Mouse (Mus musculus) left cerebral cortex, postnatal 25 days (tissue): ENCODE measurements around the gene Bod1l. TPM values are rescaled to one million over a fixed set of nuclear protein-coding genes. Genes with fewer than 3 reads are reported as not detected.

Experiments used
- DNase-seq, 2 experiments: peaks; one replicate each; pipeline ENCODE4 v3.0.0; 2022; ENCODE audit warnings: low spot score in 2 of 2, mixed read lengths in 1 of 2
- intact Hi-C: fragments of 180-260 bp; cut with DNase I; formaldehyde crosslinking; loops from one replicate; pipeline ENCODE4 v1.15.1; 2025
- total RNA-seq, 2 experiments: library from RNA; stranded (reverse); gene quantifications; 2 replicates each; pipeline ENCODE4 v1.2.3; 2021

The Bod1l gene
- total RNA-seq, 2 experiments from 2014 or later, result 37.5 to 40.0 TPM

DNA sequence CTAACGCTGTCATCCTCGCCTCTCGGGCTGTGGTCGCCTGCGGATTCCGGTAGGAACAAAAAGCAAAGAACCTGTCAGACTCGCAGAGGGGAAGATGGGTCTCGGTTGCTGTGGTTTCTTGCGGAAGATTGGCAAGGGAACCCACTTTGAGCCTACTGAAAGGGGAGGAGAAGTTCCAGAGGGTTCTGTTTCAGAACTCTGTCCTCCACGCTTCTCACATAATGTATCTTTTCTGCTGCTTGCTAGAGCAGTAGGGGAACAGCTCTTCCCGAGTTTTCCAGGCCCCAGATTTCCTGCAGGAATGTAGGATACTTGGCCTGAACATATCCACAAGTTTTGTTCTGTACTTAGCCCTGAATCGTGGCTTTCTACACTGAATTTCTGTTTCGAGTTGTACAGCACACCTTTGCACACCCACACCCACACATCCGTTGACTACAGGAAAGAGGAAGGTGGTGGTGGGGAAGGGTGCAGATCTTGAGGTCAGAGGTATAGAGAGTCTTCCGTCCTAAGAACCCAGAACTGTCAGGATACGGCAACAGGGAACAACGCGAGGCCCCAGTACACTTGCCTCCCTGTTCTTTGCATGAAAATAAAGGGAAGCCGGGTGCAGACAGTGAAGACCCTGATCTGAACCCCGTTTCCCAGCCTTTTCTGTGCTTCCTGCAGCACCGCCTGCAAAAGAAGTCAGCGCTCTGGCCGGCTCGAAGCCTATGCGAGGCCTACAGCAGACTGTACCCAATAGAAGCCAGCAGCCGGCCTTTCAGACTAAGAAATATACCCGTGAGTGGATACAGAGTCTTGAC is 81.8 kb downstream of the Bod1l start:
- intact Hi-C loops, result loop anchor here (2.0 kb wide), 1 partner anchor 54 kb away; the partner anchor contains the start of gene Rab28
- no peak for DNase-seq

DNA sequence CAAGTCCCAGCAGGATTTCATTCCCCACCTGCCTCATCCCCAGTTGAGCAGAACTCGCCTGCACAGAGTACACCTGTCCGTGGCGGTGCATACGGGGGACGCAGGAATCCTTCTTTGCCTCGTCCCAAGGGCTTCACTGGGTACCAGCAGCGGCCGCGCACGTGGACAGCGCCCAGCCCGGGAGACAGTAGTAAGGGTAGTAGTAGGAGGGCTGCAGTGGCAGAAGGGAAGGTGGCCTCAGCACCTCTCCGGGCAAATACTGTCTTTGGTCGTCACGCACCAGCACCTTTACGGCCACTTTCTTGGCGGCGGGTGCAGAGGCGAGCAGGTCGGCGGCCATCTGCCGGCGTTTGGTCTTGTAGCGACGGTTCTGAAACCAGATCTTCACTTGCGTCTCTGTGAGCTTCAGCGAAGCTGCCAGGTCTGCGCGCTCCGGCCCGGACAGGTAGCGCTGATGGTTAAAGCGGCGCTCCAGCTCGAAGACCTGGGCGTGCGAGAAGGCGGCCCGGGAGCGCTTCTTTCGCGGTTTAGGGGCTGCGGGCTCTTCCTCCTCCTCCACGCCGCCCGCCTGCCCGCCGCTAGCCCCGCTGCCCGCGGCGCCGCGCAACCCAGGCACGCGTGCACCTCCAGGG is 82.5 kb downstream of the Bod1l start:
- intact Hi-C loops, result loop anchor here (2.0 kb wide), 1 partner anchor 53 kb away; the partner anchor contains the start of gene Rab28

DNA sequence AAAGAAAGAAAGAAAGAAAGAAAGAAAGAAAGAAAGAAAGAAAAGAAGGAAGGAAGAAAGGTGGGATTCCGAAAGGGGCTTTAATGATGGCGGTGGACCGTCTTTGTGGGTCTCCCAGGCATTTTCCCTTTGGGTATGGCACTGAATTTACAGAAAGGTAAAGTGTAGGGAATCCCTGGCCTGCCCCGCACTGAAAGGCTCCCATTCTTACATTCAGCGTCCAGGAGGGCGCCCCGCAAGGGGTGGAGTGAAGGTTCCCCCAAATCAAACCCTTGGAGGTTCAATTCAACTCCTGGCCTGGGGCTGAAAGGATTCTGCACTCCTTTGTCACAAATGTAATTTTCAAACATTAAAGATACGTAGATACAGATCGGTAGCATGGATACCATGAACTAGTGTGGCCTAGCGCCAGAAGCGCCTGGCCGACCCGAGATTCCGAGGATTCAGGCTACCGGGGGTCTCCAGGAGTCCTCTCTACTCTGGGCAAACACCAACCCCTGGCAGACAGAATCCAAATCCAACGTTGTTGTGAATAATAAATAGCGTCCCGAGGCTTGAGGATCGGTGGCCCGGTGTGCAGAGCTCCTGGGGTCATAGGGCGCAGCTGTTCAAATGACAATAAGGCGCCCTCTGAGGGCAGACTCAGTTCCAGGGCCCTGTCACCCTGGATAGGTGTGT is 83.1 kb downstream of the Bod1l start:
- no peak for DNase-seq
- intact Hi-C loops, result no loop called here

More for the DNA sequence above, 82.5 kb downstream of the Bod1l start:
- DNase-seq, result no peak

DNA sequence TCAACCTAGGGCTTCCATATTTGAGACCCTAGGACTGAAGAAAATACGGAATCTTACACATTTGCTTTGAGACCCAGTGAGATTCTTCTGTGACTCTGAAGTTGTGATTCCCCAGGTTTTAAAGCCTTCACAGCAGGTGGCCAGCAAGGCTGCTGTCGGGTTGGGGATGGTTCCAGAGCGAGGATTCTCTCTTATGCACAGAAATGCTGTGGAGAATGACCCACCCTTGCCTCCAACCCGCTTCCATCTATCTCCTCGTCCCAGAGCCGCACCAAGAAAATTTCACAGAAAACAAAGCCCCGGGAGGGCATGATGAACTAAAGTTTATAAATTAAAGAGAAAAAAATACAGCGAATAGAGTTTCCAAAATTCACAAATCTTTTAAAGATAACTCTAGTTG is 84.0 kb downstream of the Bod1l start:
- DNase-seq, result no peak
- intact Hi-C loops, result no loop called here

DNA sequence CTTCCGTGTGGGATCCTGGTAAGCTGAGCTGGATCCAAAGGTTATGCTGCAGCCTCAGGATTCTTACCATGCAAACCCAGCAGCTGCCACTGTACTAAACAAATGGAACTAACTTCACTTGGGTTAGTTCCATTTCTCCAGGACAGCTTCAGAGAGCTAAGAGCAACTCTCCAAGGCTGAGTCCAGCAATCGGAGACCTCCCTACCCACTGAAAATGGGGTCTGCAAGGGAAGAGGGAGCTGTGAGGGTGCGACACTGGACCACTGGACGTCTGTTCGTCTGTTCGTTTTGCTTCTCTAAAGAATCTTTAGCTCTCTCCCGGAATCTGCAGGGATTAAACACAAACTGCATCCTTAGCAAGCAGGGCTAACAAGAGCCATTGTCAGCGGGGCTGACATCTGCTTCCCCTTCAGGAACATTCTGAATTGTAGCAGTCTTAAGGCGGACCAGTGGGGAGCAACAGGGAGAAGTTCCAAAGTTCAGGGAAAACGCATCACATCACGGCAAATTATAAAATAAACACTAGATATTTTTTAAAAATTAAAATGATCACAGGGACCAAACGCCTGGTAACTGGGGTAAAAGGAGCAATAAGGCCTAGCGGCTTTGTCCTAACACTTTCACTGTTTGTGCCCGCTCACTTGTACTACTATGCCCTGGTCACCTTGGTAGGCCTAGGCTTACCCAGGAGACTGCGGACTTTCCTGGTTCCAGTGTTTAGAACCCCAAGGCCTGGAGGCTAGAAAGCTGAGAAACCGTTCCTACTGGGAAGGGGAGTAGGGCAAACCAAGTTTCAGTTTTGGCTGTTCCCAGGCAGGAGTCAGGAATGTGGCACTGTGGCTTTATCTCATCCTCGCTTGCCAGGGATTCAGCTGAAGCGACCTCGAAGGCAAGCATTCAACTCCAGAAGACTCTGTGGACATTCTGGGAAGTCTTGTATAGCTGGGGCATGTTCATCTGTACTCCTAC is 85.2 kb downstream of the Bod1l start:
- DNase-seq, result no peak
- intact Hi-C loops, result no loop called here

DNA sequence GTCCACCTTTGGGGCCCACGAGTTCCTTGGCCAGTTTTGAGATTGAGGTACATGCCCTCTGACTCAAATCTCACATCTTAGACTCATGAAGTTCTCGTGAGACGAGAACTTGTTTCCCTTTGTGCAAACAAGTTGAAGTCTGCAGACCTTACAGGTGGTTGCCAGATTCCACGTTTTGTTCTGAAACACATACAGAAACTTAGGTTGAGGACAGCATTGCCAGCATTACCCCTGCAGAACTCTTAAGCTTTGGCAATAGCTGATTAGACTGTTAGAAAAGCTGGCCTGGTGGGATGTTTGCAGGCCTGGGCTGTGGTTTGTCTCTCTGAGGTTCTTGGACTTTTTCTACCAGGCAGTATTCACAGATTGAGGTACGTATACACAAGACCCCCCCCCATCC is 86.8 kb downstream of the Bod1l start:
- no peak for DNase-seq
- intact Hi-C loops, result no loop called here

DNA sequence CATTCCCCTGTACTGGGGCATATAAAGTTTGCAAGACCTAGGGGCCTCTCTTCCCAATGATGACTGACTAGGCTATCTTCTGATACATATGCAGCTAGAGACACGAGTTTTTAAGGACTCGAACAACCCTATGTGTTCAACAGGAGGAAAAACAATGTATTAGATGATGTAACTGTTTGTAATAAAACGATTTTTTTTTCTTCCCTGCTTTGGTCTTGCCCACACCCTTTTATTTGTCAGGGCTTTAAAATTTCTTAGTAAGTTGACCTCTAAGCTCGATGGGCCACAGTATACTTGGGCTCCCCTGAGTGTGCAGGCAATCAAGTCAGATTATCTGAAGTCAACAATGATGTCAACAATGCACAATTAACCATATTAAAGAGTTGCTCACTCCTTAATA is 87.7 kb downstream of the Bod1l start:
- DNase-seq, result no peak
- intact Hi-C loops, result no loop called here

DNA sequence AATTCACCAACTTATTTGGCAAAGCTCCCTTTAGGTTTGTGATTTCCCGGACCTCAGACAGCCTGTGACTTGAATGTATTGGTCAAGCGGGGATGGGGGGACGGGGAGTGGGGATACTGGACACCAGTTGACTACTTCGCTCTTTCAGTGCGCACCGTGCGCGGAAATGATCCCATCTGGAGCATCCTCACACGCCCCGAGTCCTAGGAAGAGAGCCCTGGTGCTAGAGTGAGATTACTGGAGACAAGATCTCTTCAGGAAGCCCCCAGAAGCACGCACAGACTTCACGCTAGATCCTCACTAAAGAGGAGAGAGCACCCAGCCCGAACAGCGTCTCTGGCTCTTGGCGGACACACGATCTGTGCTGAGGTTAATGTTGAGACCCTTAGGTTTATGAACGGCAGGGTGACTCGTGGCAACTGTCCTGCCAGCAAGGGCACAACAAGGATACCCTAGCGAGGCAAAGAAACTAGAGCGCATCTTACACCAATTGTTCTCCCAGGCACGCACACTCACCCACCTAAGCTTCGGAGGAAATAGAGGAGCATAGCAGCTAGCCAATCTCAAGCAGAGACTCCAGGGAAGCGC is 88.6 kb downstream of the Bod1l start:
- intact Hi-C loops, result no loop called here
- DNase-seq, result no peak

DNA sequence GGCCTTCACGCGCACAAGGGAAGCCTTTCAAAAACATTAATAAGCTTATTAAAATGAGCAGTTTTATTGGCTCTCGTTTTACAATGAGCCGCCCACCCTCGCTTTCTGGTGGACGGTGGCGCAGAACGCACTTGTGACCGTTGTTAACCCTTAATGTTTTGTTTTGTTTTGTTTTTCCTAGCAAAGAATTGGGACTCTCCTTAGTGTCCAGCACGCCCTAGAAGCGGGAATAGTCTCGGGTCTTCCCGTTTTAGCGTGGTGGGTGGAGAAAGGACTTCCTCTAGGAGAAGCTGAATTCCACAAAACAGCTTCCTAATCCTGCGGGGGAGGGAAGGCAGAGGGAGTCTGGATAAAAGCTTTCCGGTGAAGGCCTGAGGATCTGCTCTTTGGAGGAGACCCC is 89.3 kb downstream of the Bod1l start:
- intact Hi-C loops, result no loop called here

DNA sequence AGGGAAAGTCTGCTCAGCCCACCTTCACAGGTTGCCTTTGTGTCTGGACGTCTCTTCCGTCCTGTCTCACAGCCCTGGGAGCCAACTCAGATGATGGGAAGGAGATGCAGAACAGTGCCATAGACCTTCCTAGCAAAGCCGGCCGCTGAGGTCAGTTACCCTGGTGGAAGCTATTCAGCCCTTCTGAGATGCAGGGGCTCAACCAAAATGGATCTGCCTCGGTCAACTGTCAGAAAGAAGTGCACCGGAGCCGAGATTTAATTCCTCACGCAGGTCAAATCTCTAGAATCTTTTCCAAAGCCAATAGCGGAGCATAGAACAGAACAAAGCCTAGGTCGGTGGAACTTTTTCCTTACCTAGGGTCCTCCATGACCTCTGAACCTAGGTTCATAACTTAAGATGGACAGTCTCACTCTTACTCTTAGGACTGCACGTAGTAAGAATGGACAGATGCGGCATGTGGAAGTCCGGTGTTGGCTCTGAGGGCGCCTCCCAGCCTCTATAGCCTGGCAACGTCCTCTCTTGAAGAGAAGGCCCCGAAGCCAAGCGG is 89.8 kb downstream of the Bod1l start:
- DNase-seq, result no peak
- intact Hi-C loops, result no loop called here

More for the DNA sequence above, 89.3 kb downstream of the Bod1l start:
- DNase-seq, result no peak

DNA sequence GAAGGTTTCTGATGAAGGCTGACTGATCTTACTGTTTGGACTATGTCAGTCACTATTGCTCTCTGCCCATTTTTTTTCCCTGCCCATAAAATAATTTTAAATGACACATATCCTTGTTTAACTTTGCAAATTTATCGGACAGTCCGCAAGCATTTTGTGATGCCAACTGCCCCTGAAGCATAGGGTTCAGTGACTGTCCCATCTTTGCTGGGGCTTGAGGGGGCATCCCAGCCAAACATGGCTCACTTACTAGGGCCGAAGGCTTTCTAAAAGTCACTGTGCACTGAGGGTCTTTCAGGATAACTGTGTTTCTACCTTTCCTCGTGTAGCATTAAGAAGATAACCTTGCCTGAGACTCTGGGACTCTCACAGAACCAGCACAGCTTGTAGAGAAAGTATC is 91.4 kb downstream of the Bod1l start:
- DNase-seq, result no peak
- intact Hi-C loops, result no loop called here

DNA sequence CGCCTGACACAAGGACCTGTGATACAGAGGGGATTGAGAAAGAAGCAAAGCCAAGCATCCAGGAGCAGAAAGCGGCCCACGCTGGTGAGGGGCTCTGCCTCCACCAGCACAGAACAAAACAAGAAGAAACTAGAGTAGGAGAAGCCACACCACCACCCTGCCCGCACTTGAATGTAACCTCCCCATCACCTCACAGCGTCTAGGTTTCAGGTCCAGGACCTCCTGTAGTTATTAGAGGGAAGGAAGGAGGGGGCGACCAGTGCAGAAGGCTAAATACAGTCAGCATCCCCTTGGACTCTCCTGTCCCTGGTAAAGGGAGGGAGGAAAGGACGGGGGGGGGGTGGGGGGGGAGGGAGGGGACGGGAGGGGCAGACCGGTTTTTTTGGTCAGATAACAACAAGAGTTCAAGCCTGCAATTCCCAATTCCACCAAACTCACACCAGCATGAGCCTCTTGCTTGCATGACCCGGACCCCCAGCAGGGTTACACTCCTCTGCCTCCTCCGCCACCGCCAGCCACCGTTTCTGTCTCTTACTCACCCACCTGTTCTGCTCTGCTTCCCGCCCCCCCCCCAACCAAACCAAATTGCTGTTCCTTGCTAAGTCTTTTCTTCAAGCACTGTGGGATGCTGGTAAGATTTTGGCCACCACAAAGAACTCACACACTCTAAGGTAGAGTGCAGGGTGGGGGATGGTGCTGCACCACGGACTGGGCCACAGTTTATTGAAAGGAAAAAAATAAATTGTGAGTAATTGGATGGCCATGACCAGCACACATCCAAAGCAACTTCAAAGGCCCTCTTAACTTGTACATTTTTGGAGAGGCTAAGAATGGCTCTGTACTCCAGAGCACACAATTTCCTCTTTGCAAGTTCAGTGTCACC is 99.0 kb downstream of the Bod1l start:
- no peak for DNase-seq
- intact Hi-C loops, result no loop called here

DNA sequence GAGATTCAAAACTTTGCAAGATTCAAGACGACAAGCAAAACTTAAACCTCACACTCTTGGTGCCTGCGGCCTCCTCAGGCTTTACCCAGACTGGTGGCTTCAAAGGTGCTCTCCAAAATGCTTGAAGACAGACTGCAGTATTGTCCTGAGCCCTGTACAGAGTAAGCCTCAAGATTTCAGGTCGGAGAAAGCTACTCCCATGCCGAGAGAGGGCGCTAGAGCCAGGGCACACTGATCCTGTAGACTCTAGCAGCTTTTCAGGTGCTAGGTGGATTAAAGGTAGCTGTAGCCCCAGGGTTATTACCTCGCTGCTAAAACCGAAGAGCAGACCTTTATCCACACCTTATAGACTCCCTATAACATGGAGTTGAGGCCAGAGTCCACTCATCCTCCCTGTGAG is 99.9 kb downstream of the Bod1l start:
- DNase-seq, result no peak
- intact Hi-C loops, result no loop called here

DNA sequence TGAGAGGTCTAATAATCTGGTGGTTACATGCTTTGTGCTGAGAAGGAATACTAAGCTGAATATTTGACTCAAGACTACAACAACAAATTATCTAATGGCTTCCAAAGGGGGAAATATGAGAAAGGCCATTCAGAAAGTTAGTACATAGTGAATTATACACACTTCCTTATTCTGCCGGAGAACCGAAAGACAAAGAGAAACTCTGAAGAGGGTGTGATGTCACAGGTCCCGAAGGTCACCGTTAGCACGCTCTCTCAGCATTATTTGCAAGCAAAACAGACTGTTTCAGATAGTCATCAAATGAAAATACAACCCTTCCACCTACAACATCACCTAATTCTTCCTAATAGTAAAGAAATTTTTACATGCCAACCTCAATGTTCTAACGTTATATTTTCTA is 105.3 kb downstream of the Bod1l start:
- intact Hi-C loops, result no loop called here
- no peak for DNase-seq
